Mouse (Mus musculus): ENCODE data around the gene Diaph3. TPM values are rescaled to one million over a fixed set of nuclear protein-coding genes. Genes with fewer than 3 reads are reported as not detected.

Gene Diaph3
- polyA plus RNA-seq, 1 experiment from 2014 or later = 22.4 TPM

DNA sequence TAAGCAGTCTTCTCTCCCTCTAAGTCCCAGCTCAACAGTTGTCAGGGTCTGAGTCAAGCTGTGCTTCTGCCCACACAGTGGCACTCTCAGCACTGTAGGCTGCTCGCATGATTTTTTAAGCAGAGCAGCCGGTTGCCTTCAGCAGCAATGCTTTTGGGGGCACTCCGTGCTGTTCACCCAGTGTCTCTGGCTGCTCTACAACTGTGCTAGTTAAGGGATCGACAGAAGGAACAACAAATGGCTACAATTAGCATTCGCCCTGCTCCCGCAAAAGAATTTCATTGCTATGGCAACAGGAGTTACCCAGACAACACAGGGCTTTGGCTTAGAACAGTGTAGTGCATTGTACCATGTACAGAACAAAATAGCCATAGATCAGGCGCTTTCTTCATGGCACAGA is 392.2 kb downstream of the Diaph3 start:
- Histone ChIP-seq H3K27me3 (ENCODE audit: control insufficient read depth, insufficient read depth, low read length) (no peaks in the 10 kb centered on the region), H3K4me3 (ENCODE audit: low read length) (no peak overlapping the region), H3K36me3 (ENCODE audit: control insufficient read depth, insufficient read depth, low read length) (no peaks in the 10 kb centered on the region), H3K4me1 (ENCODE audit: control insufficient read depth, insufficient read depth, low read length) (no peaks in the 10 kb centered on the region), H3K9me3 (ENCODE audit: control insufficient read depth, low read length) (no peaks in the 10 kb centered on the region), H3K27ac (ENCODE audit: low read depth, low read length) (no peak overlapping the region), H3K4me2 (replicated peaks; ENCODE audit: low read depth, low read length) (no peak overlapping the region), H3K9ac (ENCODE audit: low read depth, low read length) (no peak overlapping the region)
- 34% methylated on average over 7 of the region's 7 CpGs for WGBS
- ATAC-seq (ENCODE audit: low FRiP score, low TSS enrichment) = peak; percentile 57; the same call in 1 of the 2 replicates

DNA sequence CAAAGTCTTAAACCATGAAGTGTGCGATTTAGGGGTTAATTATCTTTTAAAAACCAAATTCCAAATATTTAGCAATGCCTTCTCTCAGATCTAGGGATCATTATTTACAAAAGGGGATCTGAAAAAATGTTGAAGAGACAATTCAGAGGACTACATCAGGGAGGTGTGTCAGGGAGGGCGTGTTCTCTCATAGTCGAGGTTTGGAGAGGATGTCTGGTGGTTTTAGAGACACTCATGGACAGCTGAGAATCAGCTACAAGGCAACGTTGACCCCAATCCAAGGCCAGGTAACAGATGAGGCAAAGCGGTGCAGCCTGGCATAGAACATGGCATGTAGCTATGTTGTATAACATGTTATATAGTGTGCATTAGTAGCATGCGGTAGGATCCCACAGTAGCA is 396.5 kb downstream of the Diaph3 start:
- no peak overlapping the region for H3K9ac ChIP-seq (ENCODE audit: low read depth, low read length)
- no peaks in the 10 kb centered on the region for H3K27me3 ChIP-seq (ENCODE audit: control insufficient read depth, insufficient read depth, low read length)
- no peaks in the 10 kb centered on the region for H3K36me3 ChIP-seq (ENCODE audit: control insufficient read depth, insufficient read depth, low read length)
- H3K27ac ChIP-seq (ENCODE audit: low read depth, low read length) = no peak overlapping the region
- 94% methylated on average over 6 of the region's 6 CpGs for WGBS
- no peaks in the 10 kb centered on the region for H3K9me3 ChIP-seq (ENCODE audit: control insufficient read depth, low read length)
- no peak for ATAC-seq (ENCODE audit: low FRiP score, low TSS enrichment)
- H3K4me1 ChIP-seq (ENCODE audit: control insufficient read depth, insufficient read depth, low read length) = no peaks in the 10 kb centered on the region
- H3K4me3 ChIP-seq (ENCODE audit: low read length) = no peak overlapping the region
- H3K4me2 ChIP-seq (replicated peaks; ENCODE audit: low read depth, low read length) = no peak overlapping the region

- WGBS = 92% methylated on average over 7 of the region's 7 CpGs
- no peak for ATAC-seq (ENCODE audit: low FRiP score, low TSS enrichment)
- H3K4me1 ChIP-seq (ENCODE audit: control insufficient read depth, insufficient read depth, low read length) = no peaks in the 10 kb centered on the region
- H3K27me3 ChIP-seq (ENCODE audit: control insufficient read depth, insufficient read depth, low read length) = no peaks in the 10 kb centered on the region
- H3K4me3 ChIP-seq (ENCODE audit: low read length) = no peak overlapping the region
- H3K36me3 ChIP-seq (ENCODE audit: control insufficient read depth, insufficient read depth, low read length) = no peaks in the 10 kb centered on the region
- H3K27ac ChIP-seq (ENCODE audit: low read depth, low read length) = no peak overlapping the region
- no peak overlapping the region for H3K4me2 ChIP-seq (replicated peaks; ENCODE audit: low read depth, low read length)
- H3K9ac ChIP-seq (ENCODE audit: low read depth, low read length) = no peak overlapping the region
- H3K9me3 ChIP-seq (ENCODE audit: control insufficient read depth, low read length) = no peaks in the 10 kb centered on the region
These were observed 399.0 kb downstream of the Diaph3 start for GRCm38 (mm10) chr14:86741855-86742531.

DNA sequence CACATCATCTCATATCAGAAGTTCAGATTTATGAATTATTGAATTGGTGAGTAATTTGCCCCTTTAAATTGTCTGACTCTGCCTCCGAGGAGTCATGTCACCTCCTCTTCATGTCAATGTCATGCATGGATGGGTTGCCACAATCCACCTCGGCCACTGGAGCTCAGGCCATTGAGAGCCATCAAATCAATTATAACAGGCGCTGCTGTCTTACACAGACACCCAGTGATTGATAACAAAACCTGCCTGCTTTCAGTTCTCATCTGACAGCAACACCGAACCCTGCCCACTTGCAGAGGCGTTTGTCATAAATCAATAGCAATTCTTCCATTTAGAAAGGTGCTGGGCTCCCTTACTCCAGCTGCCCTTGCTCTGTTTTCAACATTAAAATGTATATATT is 402.1 kb downstream of the Diaph3 start:
- H3K36me3 ChIP-seq (ENCODE audit: control insufficient read depth, insufficient read depth, low read length) = no peaks in the 10 kb centered on the region
- no peak overlapping the region for H3K27ac ChIP-seq (ENCODE audit: low read depth, low read length)
- no peaks in the 10 kb centered on the region for H3K9me3 ChIP-seq (ENCODE audit: control insufficient read depth, low read length)
- H3K4me3 ChIP-seq (ENCODE audit: low read length) = no peak overlapping the region
- no peaks in the 10 kb centered on the region for H3K4me1 ChIP-seq (ENCODE audit: control insufficient read depth, insufficient read depth, low read length)
- H3K4me2 ChIP-seq (replicated peaks; ENCODE audit: low read depth, low read length) = no peak overlapping the region
- WGBS = 39% methylated on average over 5 of the region's 5 CpGs
- ATAC-seq (ENCODE audit: low FRiP score, low TSS enrichment) = no peak
- H3K27me3 ChIP-seq (ENCODE audit: control insufficient read depth, insufficient read depth, low read length) = no peaks in the 10 kb centered on the region
- H3K9ac ChIP-seq (ENCODE audit: low read depth, low read length) = no peak overlapping the region

- no peak for ATAC-seq (ENCODE audit: low FRiP score, low TSS enrichment)
- Histone ChIP-seq H3K9me3 (ENCODE audit: control insufficient read depth, low read length) (no peaks in the 10 kb centered on the region), H3K27me3 (ENCODE audit: control insufficient read depth, insufficient read depth, low read length) (no peaks in the 10 kb centered on the region), H3K4me2 (replicated peaks; ENCODE audit: low read depth, low read length) (no peak overlapping the region), H3K27ac (ENCODE audit: low read depth, low read length) (no peak overlapping the region), H3K4me1 (ENCODE audit: control insufficient read depth, insufficient read depth, low read length) (no peaks in the 10 kb centered on the region), H3K4me3 (ENCODE audit: low read length) (no peak overlapping the region), H3K9ac (ENCODE audit: low read depth, low read length) (no peak overlapping the region), H3K36me3 (ENCODE audit: control insufficient read depth, insufficient read depth, low read length) (no peaks in the 10 kb centered on the region)
- whole genome bisulfite sequencing = 92% methylated on average over 1 of the region's 1 CpGs
These were observed 404.4 kb downstream of the Diaph3 start for GRCm38 (mm10) chr14:86736646-86737045.

- no peak overlapping the region for H3K4me2 ChIP-seq (replicated peaks; ENCODE audit: low read depth, low read length)
- H3K27me3 ChIP-seq (ENCODE audit: control insufficient read depth, insufficient read depth, low read length) = no peaks in the 10 kb centered on the region
- H3K4me1 ChIP-seq (ENCODE audit: control insufficient read depth, insufficient read depth, low read length) = no peaks in the 10 kb centered on the region
- no peaks in the 10 kb centered on the region for H3K36me3 ChIP-seq (ENCODE audit: control insufficient read depth, insufficient read depth, low read length)
- WGBS = 29% methylated on average over 1 of the region's 1 CpGs
- no peak overlapping the region for H3K4me3 ChIP-seq (ENCODE audit: low read length)
- H3K9me3 ChIP-seq (ENCODE audit: control insufficient read depth, low read length) = no peaks in the 10 kb centered on the region
- no peak for ATAC-seq (ENCODE audit: low FRiP score, low TSS enrichment)
- H3K9ac ChIP-seq (ENCODE audit: low read depth, low read length) = no peak overlapping the region
- no peak overlapping the region for H3K27ac ChIP-seq (ENCODE audit: low read depth, low read length)
These were observed 409.7 kb downstream of the Diaph3 start for GRCm38 (mm10) chr14:86731300-86731699.

- 70% methylated on average over 4 of the region's 4 CpGs for WGBS
These were observed 411.4 kb downstream of the Diaph3 start for GRCm38 (mm10) chr14:86729617-86730098.

GRCm38 (mm10) chr14:86727538-86728045 is 413.4 kb downstream of the Diaph3 start:
- Histone ChIP-seq H3K4me3 (ENCODE audit: low read length) (no peak overlapping the region), H3K4me1 (ENCODE audit: control insufficient read depth, insufficient read depth, low read length) (no peaks in the 10 kb centered on the region), H3K27ac (ENCODE audit: low read depth, low read length) (no peak overlapping the region), H3K9me3 (ENCODE audit: control insufficient read depth, low read length) (no peaks in the 10 kb centered on the region), H3K27me3 (ENCODE audit: control insufficient read depth, insufficient read depth, low read length) (no peaks in the 10 kb centered on the region), H3K9ac (ENCODE audit: low read depth, low read length) (no peak overlapping the region), H3K4me2 (replicated peaks; ENCODE audit: low read depth, low read length) (no peak overlapping the region), H3K36me3 (ENCODE audit: control insufficient read depth, insufficient read depth, low read length) (no peaks in the 10 kb centered on the region)
- ATAC-seq (ENCODE audit: low FRiP score, low TSS enrichment) = no peak
- WGBS = 92% methylated on average over 5 of the region's 5 CpGs

More at GRCm38 (mm10) chr14:86729617-86730098, 411.4 kb downstream of the Diaph3 start:
- Histone ChIP-seq H3K9ac (ENCODE audit: low read depth, low read length) (no peak overlapping the region), H3K27ac (ENCODE audit: low read depth, low read length) (no peak overlapping the region), H3K4me1 (ENCODE audit: control insufficient read depth, insufficient read depth, low read length) (no peaks in the 10 kb centered on the region), H3K27me3 (ENCODE audit: control insufficient read depth, insufficient read depth, low read length) (no peaks in the 10 kb centered on the region), H3K4me3 (ENCODE audit: low read length) (no peak overlapping the region), H3K9me3 (ENCODE audit: control insufficient read depth, low read length) (no peaks in the 10 kb centered on the region), H3K4me2 (replicated peaks; ENCODE audit: low read depth, low read length) (no peak overlapping the region), H3K36me3 (ENCODE audit: control insufficient read depth, insufficient read depth, low read length) (no peaks in the 10 kb centered on the region)
- ATAC-seq (ENCODE audit: low FRiP score, low TSS enrichment) = no peak

DNA sequence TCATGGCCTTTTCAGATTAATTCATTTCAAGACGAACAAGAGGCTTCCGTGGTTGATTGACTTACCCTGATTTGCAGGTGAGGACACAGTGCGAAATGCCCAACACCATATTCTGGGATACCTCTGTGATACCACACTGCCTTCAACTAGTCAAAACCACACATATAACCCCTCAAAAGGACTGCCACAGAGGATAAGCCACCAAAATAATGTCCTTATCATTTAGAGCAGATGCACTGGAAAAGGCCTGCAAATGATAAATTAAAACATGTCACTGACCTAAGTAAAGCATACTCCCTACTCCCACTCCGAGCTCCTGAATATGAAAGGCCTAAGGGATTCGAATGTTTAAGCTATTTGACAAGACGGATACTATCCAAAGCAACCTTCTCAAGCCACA is 419.3 kb downstream of the Diaph3 start:
- no peaks in the 10 kb centered on the region for H3K4me1 ChIP-seq (ENCODE audit: control insufficient read depth, insufficient read depth, low read length)
- no peak overlapping the region for H3K4me3 ChIP-seq (ENCODE audit: low read length)
- ATAC-seq (ENCODE audit: low FRiP score, low TSS enrichment) = no peak
- no peaks in the 10 kb centered on the region for H3K27me3 ChIP-seq (ENCODE audit: control insufficient read depth, insufficient read depth, low read length)
- no peak overlapping the region for H3K9ac ChIP-seq (ENCODE audit: low read depth, low read length)
- WGBS = 80% methylated on average over 6 of the region's 6 CpGs
- no peak overlapping the region for H3K4me2 ChIP-seq (replicated peaks; ENCODE audit: low read depth, low read length)
- no peaks in the 10 kb centered on the region for H3K36me3 ChIP-seq (ENCODE audit: control insufficient read depth, insufficient read depth, low read length)
- no peaks in the 10 kb centered on the region for H3K9me3 ChIP-seq (ENCODE audit: control insufficient read depth, low read length)
- H3K27ac ChIP-seq (ENCODE audit: low read depth, low read length) = no peak overlapping the region

Measured in kidney, embryonic 14.5 days (tissue).